Mouse (Mus musculus) urinary bladder, postnatal 14 days (tissue): ENCODE measurements at regions not wholly inside any gene's neighbourhood (a gene's known extent, or its start where the extent isn't known, plus 50 kb on each side); places are given as distances from the start of the nearest gene placed in this dataset.

Source experiments
- DNase-seq: peaks from one replicate; pipeline ENCODE4 v3.0.0; 2021; ENCODE audit warnings: low spot score

DNA sequence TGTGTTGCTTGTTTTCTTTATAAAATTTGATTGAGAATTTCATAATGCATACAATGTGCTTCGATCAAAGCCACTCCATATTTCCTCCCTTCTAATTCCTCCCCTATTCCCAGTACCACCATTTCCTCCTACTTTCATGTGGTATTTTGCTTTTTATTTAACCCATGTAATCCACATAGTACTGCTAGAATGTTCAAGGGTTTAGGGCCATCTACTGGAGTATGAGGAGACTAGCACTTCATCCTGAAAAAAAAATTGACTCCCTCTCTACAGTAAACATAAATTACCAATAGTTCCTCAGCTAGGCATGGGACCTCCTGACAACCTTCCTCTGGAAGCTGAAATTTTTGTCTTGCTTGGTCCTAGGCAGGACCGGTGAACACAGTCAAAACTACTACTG is 163.0 kb downstream of the Gpr165 start:
- DNase-seq: no peak

DNA sequence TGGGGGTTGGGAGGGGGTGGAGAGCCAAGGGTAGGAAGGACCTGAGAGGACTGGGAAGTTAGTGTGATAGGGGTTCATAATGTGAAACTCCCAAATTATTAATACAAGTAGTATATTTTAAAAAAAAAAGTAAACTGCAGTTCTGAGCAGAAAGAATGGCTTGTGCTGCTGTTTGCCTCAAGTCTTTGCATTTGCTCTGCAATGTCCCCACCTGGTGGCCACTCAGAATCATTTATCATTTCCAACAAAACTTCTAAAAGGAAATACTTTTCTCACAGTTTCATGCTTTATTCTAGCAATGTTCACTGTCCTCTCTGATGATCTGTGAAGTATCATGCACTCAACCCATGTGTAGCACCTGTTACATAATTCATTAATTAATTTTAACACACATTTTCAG is 165.5 kb downstream of the Gpr165 start:
- DNase-seq: peak; percentile 9

- no peak for DNase-seq
These were observed 165.9 kb downstream of the Gpr165 start for GRCm38 (mm10) chrX:96879154-96879553.

GRCm38 (mm10) chrX:96900636-96901035 is 171.8 kb upstream of the Pgr15l start:
- DNase-seq: no peak
